Mouse (Mus musculus) ES-Bruce4 (cell line): ENCODE data around the gene Psmb10.

Source experiments
- CTCF ChIP-seq: IDR thresholded peaks from one replicate; pipeline ENCODE4 v1.8.1; 2011; ENCODE audit warnings: low read depth, low read length
- EP300 ChIP-seq: IDR thresholded peaks from 2 replicates; pipeline ENCODE4 v1.6.1; 2011; ENCODE audit warnings: low read depth, low read length; ENCODE audit not compliant: insufficient read depth

DNA sequence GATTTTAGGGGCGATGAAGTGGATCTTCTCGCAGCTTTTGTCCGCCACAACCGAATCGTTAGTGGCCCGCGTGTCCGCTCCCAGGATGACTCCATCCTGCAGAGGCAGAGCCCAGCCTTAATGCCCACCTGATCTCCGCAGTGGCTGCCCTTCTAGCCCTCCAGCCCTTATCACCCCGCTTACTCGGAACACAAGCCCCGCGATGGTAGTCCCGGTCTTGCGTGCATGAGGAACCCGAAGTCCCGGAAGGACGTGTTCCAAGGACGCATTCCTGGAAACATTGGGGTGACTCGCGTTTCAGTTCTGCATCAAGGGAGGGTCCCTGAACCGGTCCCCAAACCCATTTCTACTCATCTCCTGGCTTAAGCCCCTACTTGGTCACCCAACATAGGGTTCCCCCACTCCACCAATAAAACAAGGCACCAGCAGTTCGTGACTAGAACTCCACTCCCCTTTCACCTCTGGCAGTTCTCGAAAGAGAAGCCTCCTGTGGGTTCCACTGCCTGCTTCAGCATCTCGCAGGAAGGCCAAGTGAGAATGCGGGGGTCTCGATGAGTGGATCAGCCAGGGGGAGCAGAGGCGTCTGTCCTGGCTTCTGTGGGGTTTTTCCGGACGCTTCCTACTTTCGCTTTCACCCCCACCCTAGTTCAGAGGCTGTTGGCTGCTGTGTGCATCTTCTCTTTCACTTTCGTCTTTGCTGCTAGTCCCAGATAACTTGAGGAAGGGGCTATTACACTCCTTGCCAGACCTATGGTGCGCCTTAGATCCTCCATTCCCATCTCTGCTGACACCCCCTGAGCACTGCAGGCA, 543 bp downstream of the Psmb10 start:
- TF ChIP-seq CTCF (no peak), EP300 (no peak)
